8 mouse cellular contexts compared by ENCODE assay signal in genomic region chr2:181483562-181484318, GRCm38 (mm10). TPM values are rescaled to one million over a fixed set of nuclear protein-coding genes. Genes with fewer than 3 reads are reported as not detected.
DNase-seq lines count a peak whose midpoint lies in the region; ATAC-seq and TF ChIP-seq lines count a peak whose summit lies in the region.

No protein-coding gene starts in this region.

- peak; percentile 74 to 78 for DNase-seq in B cell, adult 2 months
- peak; percentile 79 for DNase-seq in CH12.LX (ENCODE audit: extremely low read depth)
- DNase-seq in cerebellum, postnatal 25 days = peak; percentile 70 to 75
- DNase-seq in heart, postnatal 4 days = peak; percentile 54
- peak; percentile 22 for DNase-seq in liver, embryonic 13.5 days
- DNase-seq in frontal cortex, postnatal 36 days (ENCODE audit: low spot score in 2 of 2) = no peak
- DNase-seq in forebrain, embryonic 10.5 days (ENCODE audit: extremely low spot score, low spot score) = no peak

- peak; percentile 20 to 57; a peak in 2 of 4 replicates for TF ChIP-seq CTCF in CH12.LX (conservative IDR thresholded peaks at IDR 0.05 in 1 of 2, IDR thresholded peaks at IDR 0.05 in 1 of 2; ENCODE audit: low read depth in 2 of 2, low read length in 2 of 2)
- peak; percentile 25; the same call in 1 of the 2 replicates for TF ChIP-seq CTCF in small intestine, adult 2 months (IDR thresholded peaks at IDR 0.05; ENCODE audit: extremely low read depth, insufficient read length, insufficient replicate concordance, low read depth, low read length)

- H3K4me1 ChIP-seq in CH12.LX (ENCODE audit: control insufficient read depth in 1 of 2, insufficient read depth in 2 of 2) = peaks cover 23 to 52% of the 10 kb centered on the region in 2 experiments
- peaks cover 52% of the 10 kb centered on the region for H3K4me1 ChIP-seq in liver, embryonic 13.5 days (replicated peaks)
- peaks cover 21% of the 10 kb centered on the region for H3K4me1 ChIP-seq in small intestine, adult 2 months (ENCODE audit: control insufficient read depth, insufficient read depth, insufficient read length, low read length)
- peaks cover 19% of the 10 kb centered on the region for H3K4me1 ChIP-seq in forebrain, embryonic 10.5 days

- peak; percentile 48 for ATAC-seq in liver, embryonic 13.5 days (ENCODE audit: low read depth)

- no peaks in the 10 kb centered on the region for H3K79me2 ChIP-seq in CH12.LX (replicated peaks; ENCODE audit: control insufficient read depth, extremely low read depth, insufficient read depth, poor library complexity, severe bottlenecking)

- dilution Hi-C loops in CH12.LX (cut with MboI; ENCODE audit: extremely low pct_ligation_motif_present, extremely low pct_unique_long_range_greater_than_20kb, low sequenced_read_pairs) = no loop called here

- peaks cover 0 to 6% of the 10 kb centered on the region in 2 experiments for H3K36me3 ChIP-seq in CH12.LX (replicated peaks in 1 of 2; ENCODE audit: control insufficient read depth in 1 of 2, insufficient read depth in 1 of 2, low read length in 1 of 2)
- no peaks in the 10 kb centered on the region for H3K36me3 ChIP-seq in liver, embryonic 13.5 days
- no peaks in the 10 kb centered on the region for H3K36me3 ChIP-seq in small intestine, adult 2 months (ENCODE audit: control insufficient read depth, insufficient read depth, low read length)
- no peaks in the 10 kb centered on the region for H3K36me3 ChIP-seq in forebrain, embryonic 10.5 days (replicated peaks)

- peak overlapping the region; percentile 67 for H3K9ac ChIP-seq in CH12.LX (ENCODE audit: insufficient read depth, low read depth)
- H3K9ac ChIP-seq in liver, embryonic 13.5 days = peak overlapping the region; percentile 43; the same call in 1 of the 2 replicates

- H3K4me2 ChIP-seq in CH12.LX (ENCODE audit: insufficient read depth, low read depth, poor library complexity, severe bottlenecking) = peak overlapping the region; percentile 97
- peak overlapping the region; percentile 32 for H3K4me2 ChIP-seq in liver, embryonic 13.5 days

- peak; percentile 52 for TF ChIP-seq POLR2A in CH12.LX (IDR thresholded peaks at IDR 0.05; ENCODE audit: low read depth, low read length)
- peak; percentile 27; the same call in 1 of the 2 replicates for TF ChIP-seq POLR2A in small intestine, adult 2 months (IDR thresholded peaks at IDR 0.05; ENCODE audit: low read depth, low read length)

- peak; percentile 39 for TF ChIP-seq RAD21 in CH12.LX (IDR thresholded peaks at IDR 0.05; ENCODE audit: low read depth, low read length)

- in situ Hi-C loops in CH12.LX (cut with MboI; ENCODE audit: low pct_ligation_motif_present, low pct_unique_long_range_greater_than_20kb, low sequenced_read_pairs) = loop anchor here (25.0 kb wide), 1 partner anchor 296 kb away; the partner anchor contains the start of gene Ppdpf

- peak overlapping the region; percentile 39 to 53 (median 50) for H3K4me3 ChIP-seq in CH12.LX (replicated peaks in 1 of 3; ENCODE audit: low read depth in 2 of 3, low read length in 2 of 3, poor library complexity in 1 of 3)
- H3K4me3 ChIP-seq in liver, embryonic 13.5 days (replicated peaks) = no peak overlapping the region
- peak overlapping the region; percentile 25 for H3K4me3 ChIP-seq in small intestine, adult 2 months (ENCODE audit: low read depth, low read length)
- no peak overlapping the region for H3K4me3 ChIP-seq in forebrain, embryonic 10.5 days

- H3K27ac ChIP-seq in CH12.LX (ENCODE audit: insufficient read depth, low read depth) = peak overlapping the region; percentile 70
- peak overlapping the region; percentile 34 for H3K27ac ChIP-seq in liver, embryonic 13.5 days
- H3K27ac ChIP-seq in small intestine, adult 2 months (ENCODE audit: insufficient read depth, low read depth, low read length) = peak overlapping the region; percentile 68
- H3K27ac ChIP-seq in forebrain, embryonic 10.5 days = no peak overlapping the region

- no peaks in the 10 kb centered on the region for H3K27me3 ChIP-seq in CH12.LX (replicated peaks)
- no peaks in the 10 kb centered on the region; the same call in 1 of the 2 replicates for H3K27me3 ChIP-seq in liver, embryonic 13.5 days
- no peaks in the 10 kb centered on the region for H3K27me3 ChIP-seq in small intestine, adult 2 months (ENCODE audit: control insufficient read depth, insufficient read depth, low read length)
- no peaks in the 10 kb centered on the region for H3K27me3 ChIP-seq in forebrain, embryonic 10.5 days (ENCODE audit: poor library complexity, severe bottlenecking)

- H3K9me3 ChIP-seq in CH12.LX (replicated peaks; ENCODE audit: low read length) = no peaks in the 10 kb centered on the region
- H3K9me3 ChIP-seq in liver, embryonic 13.5 days (replicated peaks) = no peaks in the 10 kb centered on the region
- H3K9me3 ChIP-seq in forebrain, embryonic 10.5 days = no peaks in the 10 kb centered on the region

- 25% methylated on average over 7 of the region's 7 CpGs for WGBS in liver, embryonic 13.5 days (ENCODE audit: insufficient replicate concordance)
- WGBS in small intestine, adult 2 months = 24% methylated on average over 7 of the region's 7 CpGs
- 40% methylated on average over 7 of the region's 7 CpGs for WGBS in forebrain, embryonic 10.5 days

- 0 out of 2 replicates have a peak, but pooled peaks have one; percentile 20 for TF ChIP-seq EP300 in CH12.LX (IDR thresholded peaks at IDR 0.05; ENCODE audit: low read length)

TF ChIP-seq in CH12.LX, 34 proteins besides CTCF, POLR2A, EP300 and RAD21 (continues in another document):
- TF ChIP-seq MXI1 (IDR thresholded peaks at IDR 0.05; ENCODE audit: low read depth, low read length) (no peak), KAT2A (IDR thresholded peaks at IDR 0.05; ENCODE audit: insufficient replicate concordance, low read length) (0 out of 2 replicates have a peak, but pooled peaks have one; percentile 35), BHLHE40 (IDR thresholded peaks at IDR 0.05; ENCODE audit: low read depth, low read length) (peak; percentile 64; the same call in 1 of the 2 replicates), MEF2A (IDR thresholded peaks at IDR 0.05; ENCODE audit: borderline replicate concordance, low read depth, low read length) (peak; percentile 82), IRF4 (IDR thresholded peaks at IDR 0.05; ENCODE audit: low read depth, low read length) (peak; percentile 16; the same call in 1 of the 2 replicates), ELF1 (IDR thresholded peaks at IDR 0.05; ENCODE audit: low read depth, low read length) (peak; percentile 71), SMC3 (IDR thresholded peaks at IDR 0.05; ENCODE audit: low read depth, low read length) (peak; percentile 15; the same call in 1 of the 2 replicates), ZMIZ1 (IDR thresholded peaks at IDR 0.05; ENCODE audit: low read depth, low read length) (no peak), ETS1 (conservative IDR thresholded peaks at IDR 0.05; ENCODE audit: low read depth, low read length) (0 out of 2 replicates have a peak, but pooled peaks have one; percentile 42), SIN3A (IDR thresholded peaks at IDR 0.05; ENCODE audit: low read length) (no peak; the same call in none of the 2 replicates), RCOR1 (conservative IDR thresholded peaks at IDR 0.05; ENCODE audit: low read depth, low read length) (no peak; the same call in 1 of the 2 replicates), MAX (IDR thresholded peaks at IDR 0.05; ENCODE audit: low read length) (0 out of 2 replicates have a peak, but pooled peaks have one; percentile 22), HCFC1 (IDR thresholded peaks at IDR 0.05; ENCODE audit: low read depth, low read length) (peak; percentile 38), NELFE (IDR thresholded peaks at IDR 0.05; ENCODE audit: low read depth, low read length) (peak; percentile 57), MAFK (IDR thresholded peaks at IDR 0.05; ENCODE audit: insufficient replicate concordance, low read length) (no peak), TBP (conservative IDR thresholded peaks at IDR 0.05; ENCODE audit: low read depth, low read length) (0 out of 2 replicates have a peak, but pooled peaks have one; percentile 38), NRF1 (IDR thresholded peaks at IDR 0.05; ENCODE audit: low read depth, low read length) (peak; percentile 34; the same call in 1 of the 2 replicates)

RNA-seq across cellular contexts. Expression of gene Abhd16b, which starts 9.3 kb away (rescaled TPM):
- total RNA-seq in CH12.LX (2012; rRNA removed) (0.13 TPM in 1 of 2 replicates, not detected in the other), CH12.LX (2014; rRNA removed) (not detected in 2 replicates)
- polyA plus RNA-seq in CH12.LX (2012; ENCODE audit: insufficient read length, low read depth) = 0.45 TPM in 1 of 2 replicates, not detected in the other
- not detected for total RNA-seq in heart, postnatal 4 days (2021)
- polyA plus RNA-seq in liver, embryonic 13.5 days (2015; fragmentation: Nextera tagmentation; extraction: Ambion mirVana) = 0.06 TPM in 2 replicates
- not detected in 2 replicates for polyA plus RNA-seq in small intestine, adult 2 months (2012; rRNA removed)
- polyA plus RNA-seq in forebrain, embryonic 10.5 days (2016; fragmentation: Nextera tagmentation; extraction: Ambion mirVana) = 0.25 TPM in 1 of 2 replicates, not detected in the other

RNA-seq across cellular contexts. Expression of gene Tpd52l2, which starts 13.2 kb away (rescaled TPM):
- total RNA-seq in CH12.LX (2012; rRNA removed) = 80.7 and 90.4 TPM in 2 replicates
- 126 and 127 TPM in 2 replicates for total RNA-seq in CH12.LX (2014; rRNA removed)
- 92.0 and 92.1 TPM in 2 replicates for polyA plus RNA-seq in CH12.LX (2012; ENCODE audit: insufficient read length, low read depth)
- 10 to 100 TPM; 65.9 to 72.7 TPM for total RNA-seq in heart, postnatal 4 days (2021)
- 83.0 and 87.8 TPM in 2 replicates for polyA plus RNA-seq in liver, embryonic 13.5 days (2015; fragmentation: Nextera tagmentation; extraction: Ambion mirVana)
- polyA plus RNA-seq in small intestine, adult 2 months (2012; rRNA removed) = 14.6 and 27.3 TPM in 2 replicates
- 151 and 158 TPM in 2 replicates for polyA plus RNA-seq in forebrain, embryonic 10.5 days (2016; fragmentation: Nextera tagmentation; extraction: Ambion mirVana)

RNA-seq across cellular contexts. Expression of gene Zbtb46, which starts 24.5 kb away (rescaled TPM):
- total RNA-seq in CH12.LX (2012; rRNA removed) (4.1 and 9.3 TPM in 2 replicates), CH12.LX (2014; rRNA removed) (6.2 and 6.7 TPM in 2 replicates)
- 5.3 and 6.0 TPM in 2 replicates for polyA plus RNA-seq in CH12.LX (2012; ENCODE audit: insufficient read length, low read depth)
- total RNA-seq in heart, postnatal 4 days (2021) = 10 to 100 TPM; 14.9 to 16.5 TPM
- polyA plus RNA-seq in liver, embryonic 13.5 days (2015; fragmentation: Nextera tagmentation; extraction: Ambion mirVana) = 10.2 and 10.7 TPM in 2 replicates
- polyA plus RNA-seq in small intestine, adult 2 months (2012; rRNA removed) = 1.5 and 1.6 TPM in 2 replicates
- polyA plus RNA-seq in forebrain, embryonic 10.5 days (2016; fragmentation: Nextera tagmentation; extraction: Ambion mirVana) = 17.5 and 18.3 TPM in 2 replicates

RNA-seq across cellular contexts. Expression of gene Dnajc5, which starts 36.5 kb away (rescaled TPM):
- total RNA-seq in CH12.LX (2012; rRNA removed) = 54.5 and 57.6 TPM in 2 replicates
- 45.5 and 51.1 TPM in 2 replicates for total RNA-seq in CH12.LX (2014; rRNA removed)
- 54.6 and 62.7 TPM in 2 replicates for polyA plus RNA-seq in CH12.LX (2012; ENCODE audit: insufficient read length, low read depth)
- total RNA-seq in heart, postnatal 4 days (2021) = 100 to 1,000 TPM; 111 to 119 TPM
- polyA plus RNA-seq in liver, embryonic 13.5 days (2015; fragmentation: Nextera tagmentation; extraction: Ambion mirVana) = 29.6 and 35.7 TPM in 2 replicates
- 20.6 and 48.2 TPM in 2 replicates for polyA plus RNA-seq in small intestine, adult 2 months (2012; rRNA removed)
- polyA plus RNA-seq in forebrain, embryonic 10.5 days (2016; fragmentation: Nextera tagmentation; extraction: Ambion mirVana) = 92.3 and 92.4 TPM in 2 replicates

Comparison
In these comparisons a context has a peak if more than half of its experiments do, and no peak if none do; other contexts are left out.
1. DNase-seq: peak in B cell, adult 2 months (2 of 2), CH12.LX (single experiment), cerebellum, postnatal 25 days (2 of 2), heart, postnatal 4 days (single experiment) and liver, embryonic 13.5 days (single experiment); none in frontal cortex, postnatal 36 days (0 of 2) and forebrain, embryonic 10.5 days (single experiment).
2. H3K4me3 ChIP-seq: peak in CH12.LX (3 of 3) and small intestine, adult 2 months (single experiment); none in liver, embryonic 13.5 days (single experiment) and forebrain, embryonic 10.5 days (single experiment).